Mouse (Mus musculus): ENCODE data around the gene Fa2h. TPM values are rescaled to one million over a fixed set of nuclear protein-coding genes. Genes with fewer than 3 reads are reported as not detected.
"Not testable (repeated sequence)": the region's sequence is repeated elsewhere in the genome, so short reads cannot be mapped to it uniquely, and the experiment has no call there.

Gene Fa2h
- total RNA-seq, 2 experiments from 2014 or later: 4.1 to 5.1 TPM

- intact Hi-C loops (cut with DNase I): no loop called here
- peak in 1 of 2 experiments; percentile 17 for DNase-seq (ENCODE audit: extremely low spot score in 1 of 2, low spot score in 2 of 2)
Measured at GRCm38 (mm10) chr8:111305031-111305730, 88.4 kb downstream of the Fa2h start.

- no peak for DNase-seq (ENCODE audit: extremely low spot score in 1 of 2, low spot score in 2 of 2)
Measured at GRCm38 (mm10) chr8:111304359-111304758, 89.3 kb downstream of the Fa2h start.

GRCm38 (mm10) chr8:111303076-111303803 is 90.4 kb downstream of the Fa2h start:
- DNase-seq (ENCODE audit: extremely low spot score in 1 of 2, low spot score in 2 of 2); intact Hi-C loops (cut with DNase I): not testable (repeated sequence)

More at GRCm38 (mm10) chr8:111304359-111304758, 89.3 kb downstream of the Fa2h start:
- intact Hi-C loops (cut with DNase I): no loop called here

GRCm38 (mm10) chr8:111300597-111301546 is 92.8 kb downstream of the Fa2h start:
- DNase-seq (ENCODE audit: extremely low spot score in 1 of 2, low spot score in 2 of 2): no peak
- intact Hi-C loops (cut with DNase I): no loop called here

GRCm38 (mm10) chr8:111299821-111300568 is 93.6 kb downstream of the Fa2h start, which contains the start of gene Rfwd3:
Gene Rfwd3 (minus strand): TSS chr8:111300222.
- DNase-seq (ENCODE audit: extremely low spot score in 1 of 2, low spot score in 2 of 2): peak; percentile 98
- intact Hi-C loops (cut with DNase I): no loop called here

GRCm38 (mm10) chr8:111299363-111299820 is 94.2 kb downstream of the Fa2h start:
- DNase-seq (ENCODE audit: extremely low spot score in 1 of 2, low spot score in 2 of 2): peak; percentile 4 to 62
- intact Hi-C loops (cut with DNase I): no loop called here

- intact Hi-C loops (cut with DNase I): no loop called here
- no peak for DNase-seq (ENCODE audit: extremely low spot score in 1 of 2, low spot score in 2 of 2)
Measured at GRCm38 (mm10) chr8:111298011-111298410, 95.6 kb downstream of the Fa2h start.

Other genes with a start within 250 kb of the Fa2h start
- gene Glg1, start 134.6 kb downstream of the Fa2h start, total RNA-seq (2021): 100 to 1,000 TPM; 123 to 127 TPM
- gene Rfwd3, start 93.6 kb downstream of the Fa2h start, total RNA-seq (2021): 10 to 100 TPM; 17.4 to 17.7 TPM
- gene Mlkl, start 55.6 kb downstream of the Fa2h start, total RNA-seq (2021): under 1 TPM; 0.34 to 0.58 TPM
- 10 to 100 TPM; 21.2 to 22.0 TPM for gene Wdr59, start 128.3 kb upstream of the Fa2h start, total RNA-seq (2021)
- 100 to 1,000 TPM; 168 to 171 TPM for gene Znrf1, start 142.3 kb upstream of the Fa2h start, total RNA-seq (2021)
- gene Ldhd, start 236.6 kb upstream of the Fa2h start, total RNA-seq (2021): 1 to 10 TPM; 1.9 to 2.2 TPM
- 10 to 100 TPM; 21.9 to 22.7 TPM for gene Zfp1, start 249.6 kb upstream of the Fa2h start, total RNA-seq (2021)

Data from left cerebral cortex, postnatal 10 days (tissue).